Mouse (Mus musculus) E14TG2a.4 (cell line): ENCODE measurements around the gene Tbc1d16.

ENCODE experiments used
- CTCF ChIP-seq: conservative IDR thresholded peaks from 2 replicates; pipeline ENCODE4 v1.5.1; 2014; ENCODE audit warnings: low read length
- NANOG ChIP-seq: IDR thresholded peaks from 2 replicates; pipeline ENCODE4 v1.6.1; 2014; ENCODE audit warnings: borderline replicate concordance, low read length, mixed read lengths
- POU5F1 ChIP-seq: IDR thresholded peaks from 2 replicates; pipeline ENCODE4 v1.6.1; 2014; ENCODE audit warnings: low read length, borderline replicate concordance

DNA sequence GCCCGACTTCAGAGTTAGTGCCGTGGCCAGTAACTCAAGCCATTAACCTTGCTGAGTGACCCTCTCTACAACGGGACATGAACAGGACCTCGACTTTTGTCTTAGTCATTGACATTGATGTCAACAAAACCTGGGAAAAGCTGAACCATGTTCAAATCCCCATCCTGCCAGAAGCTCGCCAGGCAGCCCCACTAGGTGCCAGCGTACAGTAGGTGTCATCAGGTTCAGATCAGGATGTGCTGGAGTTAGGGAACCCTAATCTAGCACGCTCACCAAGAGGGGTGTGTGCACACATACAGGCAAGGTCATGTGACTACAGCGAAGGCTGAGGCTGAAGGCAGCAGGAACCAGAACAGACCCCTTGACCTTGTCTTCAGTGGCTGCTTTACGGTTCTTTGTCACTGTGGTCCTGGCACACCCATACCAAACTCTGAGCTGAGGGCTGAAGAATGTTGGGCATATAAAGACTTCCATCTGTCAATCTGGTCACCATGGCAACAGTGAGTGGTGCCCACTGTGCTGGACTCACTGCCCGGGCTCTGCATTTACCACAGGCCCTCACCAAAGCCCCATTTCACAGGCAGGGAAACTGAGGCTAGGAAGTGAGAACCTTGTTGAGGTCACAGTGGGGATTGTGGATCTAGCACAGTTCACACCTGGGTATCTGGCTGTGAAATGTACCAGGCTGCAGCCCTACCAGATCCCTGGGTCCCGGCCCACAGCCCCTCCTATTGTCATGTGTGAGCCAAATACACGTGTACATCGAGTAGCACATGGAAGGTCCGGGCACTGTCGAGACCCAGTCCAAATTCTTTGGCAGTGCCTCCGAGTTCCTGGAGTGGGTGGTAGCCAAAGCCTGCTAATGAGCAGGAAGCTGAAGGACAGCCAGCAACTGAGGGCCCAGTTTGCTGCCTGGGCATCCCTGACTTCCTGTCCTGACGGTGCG is 30.4 kb downstream of the Tbc1d16 start:
- TF ChIP-seq CTCF (no peak), NANOG (no peak), POU5F1 (no peak)
